Mouse (Mus musculus) granulocyte monocyte progenitor cell, adult 5-6 weeks (primary cell): ENCODE measurements at regions not wholly inside any gene's neighbourhood (a gene's known extent, or its start where the extent isn't known, plus 50 kb on each side); places are given as distances from the start of the nearest gene placed in this dataset.
A peak's percentile ranks its signal among the peaks of the same experiment; 100 is the strongest.

ENCODE experiments used
- ATAC-seq: replicated peaks from 2 replicates; pipeline ENCODE4 v1.8.0; 2016; ENCODE audit warnings: mild to moderate bottlenecking, moderate TSS enrichment, inconsistent platforms; ENCODE audit not compliant: poor library complexity, severe bottlenecking

DNA sequence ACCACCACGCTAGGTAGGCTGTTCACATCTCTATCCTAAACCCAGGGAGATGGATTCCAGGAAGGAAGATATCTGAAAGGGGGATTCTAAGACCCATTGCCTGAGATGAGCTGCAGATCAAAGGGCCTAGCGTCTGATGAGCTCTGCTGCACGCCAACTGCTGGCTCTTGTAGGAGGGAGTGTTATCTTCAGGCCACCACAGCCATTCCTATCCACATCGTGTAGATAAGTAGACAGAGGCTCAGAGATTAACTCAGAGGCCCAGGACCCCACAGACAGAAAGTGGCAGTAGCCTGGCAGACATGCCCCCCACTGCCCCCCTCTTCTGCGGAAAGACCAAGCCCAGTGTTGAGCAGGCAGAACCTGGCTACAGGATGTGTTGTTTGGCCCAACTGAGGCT lies 61.6 kb upstream of the Tle3 start:
- no peak for ATAC-seq

DNA sequence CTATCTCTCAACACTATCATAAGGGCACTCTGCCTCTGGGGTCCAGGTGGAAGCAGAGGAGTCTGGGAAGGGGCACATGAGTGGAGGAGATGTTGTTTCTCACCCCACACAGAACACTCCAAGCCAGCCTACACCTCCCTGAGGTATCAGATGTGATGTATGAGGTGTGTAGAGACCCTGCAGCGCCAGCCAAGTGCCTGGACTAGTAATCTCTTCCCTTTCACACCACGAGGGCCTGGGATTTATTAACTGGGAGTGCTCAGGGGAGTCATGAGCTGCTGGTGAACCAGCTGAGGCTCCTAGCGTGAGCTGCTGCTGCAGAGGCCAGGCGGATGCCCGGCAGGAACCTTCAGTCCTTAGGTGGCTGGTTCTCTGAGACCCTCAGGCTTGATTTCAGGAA lies 60.6 kb upstream of the Tle3 start:
- no peak for ATAC-seq

DNA sequence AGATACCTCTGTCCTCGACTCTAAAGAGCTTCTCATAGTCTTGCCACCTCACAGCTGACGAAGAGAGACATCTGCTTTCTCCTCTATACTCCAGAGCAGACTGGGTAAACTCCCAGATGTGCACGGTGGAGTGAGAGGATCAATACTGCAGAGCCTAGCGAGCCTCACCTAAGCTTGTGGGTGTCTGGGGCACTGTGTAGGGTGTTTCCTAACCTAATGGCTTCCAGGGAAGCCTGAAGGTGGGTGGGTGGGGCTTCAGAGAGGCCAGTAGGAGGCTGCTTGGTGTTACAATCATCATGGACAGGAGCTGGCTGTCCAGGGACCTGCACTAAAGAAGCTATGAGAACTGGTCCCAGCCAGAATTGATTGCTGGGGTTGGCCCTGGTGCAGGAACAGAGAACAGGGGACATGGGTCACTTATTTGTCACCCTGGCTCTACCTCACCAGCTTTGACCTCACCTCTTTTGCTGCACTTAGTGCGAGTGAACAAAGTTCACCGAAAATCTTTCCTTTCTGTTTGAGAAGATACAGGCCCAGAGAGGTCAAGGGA lies 57.5 kb upstream of the Tle3 start:
- ATAC-seq = no peak

DNA sequence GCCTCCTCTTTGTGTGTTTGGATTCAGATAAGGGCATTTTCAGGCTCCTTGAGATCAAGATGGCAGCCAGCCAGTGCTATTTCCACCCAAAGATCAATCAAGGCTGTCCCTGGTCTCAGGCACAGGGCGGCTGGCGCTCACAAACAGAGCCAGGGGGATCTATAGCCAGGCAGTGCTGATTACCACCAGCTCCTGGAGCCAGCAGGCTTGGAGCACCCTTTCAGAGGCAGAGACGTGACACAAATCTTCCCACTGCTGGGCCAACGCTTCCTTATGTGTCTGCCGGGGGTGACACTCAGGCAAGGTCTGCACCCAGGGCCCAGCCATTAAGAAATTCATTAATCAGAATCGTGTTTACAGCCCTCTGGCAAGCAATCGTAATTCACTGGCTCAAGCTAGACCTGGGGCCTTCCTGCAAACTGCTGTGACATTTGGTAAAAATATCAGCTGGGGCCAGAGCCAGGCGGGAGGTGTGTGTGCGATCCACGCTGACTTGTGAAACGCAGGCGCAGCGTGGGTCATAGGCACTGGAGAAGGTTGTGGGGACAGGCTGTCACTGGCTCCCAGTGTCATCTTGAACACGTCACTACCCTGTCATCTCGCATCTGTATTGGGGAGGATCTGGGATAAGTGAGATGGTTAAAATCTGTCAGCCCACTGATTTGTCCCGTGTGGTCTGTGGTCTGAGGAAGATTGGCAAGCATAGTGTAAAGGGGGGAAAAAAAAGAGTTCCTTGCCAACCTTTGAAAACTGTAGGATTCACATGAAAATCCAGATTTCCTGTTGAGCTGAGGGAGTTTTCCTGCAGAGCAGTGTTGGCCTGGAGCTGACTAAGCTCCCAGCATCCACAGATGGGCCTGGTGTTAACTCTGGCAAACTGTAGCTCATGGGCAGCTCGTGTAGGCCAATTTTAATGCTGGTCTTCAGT lies 56.5 kb upstream of the Tle3 start:
- ATAC-seq = no peak

DNA sequence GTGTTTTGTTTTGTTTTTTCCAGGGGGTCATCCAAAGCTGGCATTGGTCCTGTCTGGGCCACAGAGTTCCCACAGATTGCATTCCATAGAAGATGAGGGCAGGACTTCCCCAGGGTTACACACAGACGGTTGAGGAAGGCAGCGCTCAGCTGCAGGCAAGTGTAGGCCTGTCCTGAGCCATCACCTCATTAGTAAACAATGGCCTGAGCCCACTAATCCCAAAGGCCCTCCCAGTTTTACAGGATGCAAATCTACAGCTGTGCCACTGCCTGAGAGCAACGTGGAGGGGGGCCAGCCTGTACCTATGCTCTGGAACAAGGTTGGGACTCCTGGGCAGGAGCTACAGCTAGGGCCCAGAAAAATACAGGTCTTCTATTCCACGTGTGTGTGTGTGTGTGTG lies 55.7 kb upstream of the Tle3 start:
- ATAC-seq = no peak

DNA sequence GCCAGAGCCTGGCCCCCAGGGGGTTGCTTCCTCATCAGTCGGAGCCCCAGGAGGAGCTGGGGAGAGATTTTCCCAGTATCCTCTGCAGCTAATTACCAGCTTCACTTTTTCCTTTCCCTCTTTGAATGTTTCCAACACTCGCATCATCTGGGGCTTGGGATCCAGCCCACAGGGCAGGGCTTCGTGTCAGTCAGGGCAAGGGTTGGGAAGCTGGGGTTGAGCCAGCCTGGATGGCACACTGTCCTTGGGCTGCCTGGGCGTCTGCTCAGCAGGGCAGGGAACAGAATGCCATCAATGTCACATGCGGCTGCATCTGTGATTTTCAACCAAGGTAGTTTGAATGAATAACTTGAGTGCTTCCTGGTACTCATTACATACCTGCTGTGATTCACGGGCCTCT lies 52.4 kb upstream of the Tle3 start:
- no peak for ATAC-seq

DNA sequence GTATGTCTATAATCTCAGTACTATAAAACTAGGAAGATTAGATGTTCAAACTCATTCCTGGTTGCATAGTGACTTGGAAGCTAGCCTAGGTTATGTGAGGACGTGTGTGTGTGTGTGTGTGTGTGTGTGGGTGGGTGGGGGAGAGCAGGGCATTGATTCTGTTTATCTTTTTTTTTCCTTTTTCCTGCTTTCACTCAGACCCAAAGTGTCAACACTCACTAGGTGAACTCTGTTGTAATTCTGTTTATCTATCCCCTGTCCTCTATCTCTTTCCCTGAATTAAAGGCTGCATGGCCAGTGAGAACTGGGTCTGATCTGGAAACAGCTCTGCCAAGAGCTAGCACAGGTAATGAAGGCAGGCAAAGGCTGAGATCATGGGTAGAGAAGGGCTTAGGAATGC lies 50.9 kb upstream of the Tle3 start:
- no peak for ATAC-seq

DNA sequence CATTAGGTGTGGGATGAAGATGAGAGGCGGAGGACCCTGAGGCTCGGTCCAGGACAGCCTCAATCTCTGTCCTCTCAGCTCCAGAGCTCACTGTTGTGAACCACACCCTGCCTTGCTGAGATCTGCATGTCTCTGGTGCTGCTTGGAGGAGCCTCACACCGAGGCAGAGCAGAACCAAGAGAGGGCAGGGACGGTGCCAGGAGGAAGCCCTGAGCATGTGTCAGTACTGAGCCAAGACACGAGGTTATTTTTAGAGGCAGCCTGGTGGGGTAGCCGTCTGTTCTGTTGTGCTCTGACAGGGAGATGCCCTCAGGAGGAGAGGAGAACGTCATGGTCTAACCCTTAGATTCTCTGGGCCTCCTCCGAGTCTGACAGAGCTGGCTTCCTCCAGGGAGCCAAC lies 50.3 kb upstream of the Tle3 start:
- ATAC-seq = peak; percentile 9; the same call in 1 of the 2 replicates

DNA sequence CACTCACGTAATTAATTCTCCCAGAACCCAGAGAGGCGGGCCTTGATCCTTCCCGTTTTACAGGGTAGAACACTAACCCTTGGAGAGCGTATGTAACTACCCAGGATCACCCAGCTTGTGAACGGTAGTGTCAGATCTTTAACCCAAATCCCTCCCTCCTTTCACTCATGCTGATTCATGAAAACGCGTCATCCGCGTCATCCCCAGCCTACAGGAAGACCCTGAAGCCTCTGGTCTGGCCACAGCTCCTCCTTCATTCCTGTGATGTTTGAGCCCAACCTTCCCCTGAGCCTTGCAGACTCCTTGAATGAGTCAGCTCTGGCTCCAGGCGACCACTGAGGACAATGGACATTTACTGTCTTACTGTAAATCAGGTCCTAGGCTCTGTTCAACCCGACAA lies 49.8 kb upstream of the Tle3 start:
- peak; percentile 89 for ATAC-seq
